In the genomic region with DNA sequence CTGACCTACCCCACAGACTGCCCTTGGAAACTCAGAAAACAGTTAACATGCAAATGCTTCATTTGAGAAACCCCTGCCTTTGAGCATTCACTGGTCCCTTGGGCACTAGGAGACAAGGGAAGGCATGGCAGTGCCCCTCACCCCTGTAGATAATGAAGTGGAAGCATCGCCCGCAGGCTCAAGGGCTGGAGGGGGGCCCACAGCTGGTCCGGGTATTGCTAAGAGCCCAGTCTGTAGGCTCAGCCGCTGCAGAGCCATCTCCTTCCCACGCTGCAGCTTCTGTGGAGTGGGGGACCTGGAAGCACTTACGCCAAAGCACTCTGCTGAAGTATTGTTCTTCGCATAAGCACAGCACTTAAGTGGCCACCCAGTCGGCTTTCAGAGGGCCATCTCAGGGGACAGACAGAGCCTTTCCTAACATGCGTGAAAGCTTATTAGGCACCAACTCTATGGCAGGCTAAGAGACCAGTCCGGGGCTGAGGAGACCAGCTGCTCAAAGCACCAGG, we compare ENCODE assay signal across 8 mouse cellular contexts. TPM values are rescaled to one million over a fixed set of nuclear protein-coding genes. Genes with fewer than 3 reads are reported as not detected.
DNase-seq lines count a peak whose midpoint lies in the region; ATAC-seq lines count a peak whose summit lies in the region.

No protein-coding gene starts in this region.

- H3K9ac ChIP-seq in embryonic facial prominence, embryonic 13.5 days: peak overlapping the region; percentile 57; the same call in 1 of the 2 replicates
- H3K9ac ChIP-seq in hindbrain, embryonic 12.5 days: no peak overlapping the region
- H3K9ac ChIP-seq in midbrain, embryonic 13.5 days (replicated peaks): 0 out of 2 replicates have a peak overlapping the region, but pooled peaks have one; percentile 46

- H3K4me1 ChIP-seq in embryonic facial prominence, embryonic 13.5 days: peaks cover 25% of the 10 kb centered on the region
- H3K4me1 ChIP-seq in hindbrain, embryonic 12.5 days: peaks cover 48% of the 10 kb centered on the region
- peaks cover 54% of the 10 kb centered on the region for H3K4me1 ChIP-seq in midbrain, embryonic 13.5 days (replicated peaks)

- H3K36me3 ChIP-seq in embryonic facial prominence, embryonic 13.5 days: no peaks in the 10 kb centered on the region
- H3K36me3 ChIP-seq in hindbrain, embryonic 12.5 days: no peaks in the 10 kb centered on the region
- no peaks in the 10 kb centered on the region for H3K36me3 ChIP-seq in midbrain, embryonic 13.5 days

- peak overlapping the region; percentile 38; the same call in 1 of the 2 replicates for H3K4me2 ChIP-seq in embryonic facial prominence, embryonic 13.5 days
- H3K4me2 ChIP-seq in hindbrain, embryonic 12.5 days (replicated peaks): peak overlapping the region; percentile 26
- H3K4me2 ChIP-seq in midbrain, embryonic 13.5 days (replicated peaks): peak overlapping the region; percentile 32

- WGBS in embryonic facial prominence, embryonic 13.5 days: 10% methylated on average over 10 of the region's 10 CpGs
- WGBS in hindbrain, embryonic 12.5 days: 17% methylated on average over 10 of the region's 10 CpGs
- 5% methylated on average over 10 of the region's 10 CpGs for WGBS in midbrain, embryonic 13.5 days

- ATAC-seq in embryonic facial prominence, embryonic 13.5 days (ENCODE audit: insufficient number of reproducible peaks, insufficient read depth, low FRiP score, low TSS enrichment, low read depth): no peak
- ATAC-seq in hindbrain, embryonic 12.5 days (ENCODE audit: low FRiP score): peak; percentile 63
- peak; percentile 83 for ATAC-seq in midbrain, embryonic 13.5 days
- no peak for ATAC-seq in activated CD4-positive, CD25-positive, alpha-beta regulatory T cell, adult 4 months

- no peaks in the 10 kb centered on the region for H3K9me3 ChIP-seq in embryonic facial prominence, embryonic 13.5 days
- no peaks in the 10 kb centered on the region for H3K9me3 ChIP-seq in hindbrain, embryonic 12.5 days (replicated peaks)
- H3K9me3 ChIP-seq in midbrain, embryonic 13.5 days: no peaks in the 10 kb centered on the region

- peak; percentile 21 for DNase-seq in gastrocnemius, postnatal 10 days
- no peak for DNase-seq in gastrocnemius, adult 18-20 months (ENCODE audit: low spot score)
- DNase-seq in kidney, adult 11 months: no peak
- DNase-seq in spleen, adult 12 weeks (ENCODE audit: low spot score): no peak

- H3K27ac ChIP-seq in embryonic facial prominence, embryonic 13.5 days: peak overlapping the region; percentile 28; the same call in 1 of the 2 replicates
- peak overlapping the region; percentile 68; the same call in 1 of the 2 replicates for H3K27ac ChIP-seq in hindbrain, embryonic 12.5 days
- peak overlapping the region; percentile 59 for H3K27ac ChIP-seq in midbrain, embryonic 13.5 days

- peaks cover 11% of the 10 kb centered on the region for H3K27me3 ChIP-seq in embryonic facial prominence, embryonic 13.5 days
- peaks cover 9% of the 10 kb centered on the region; the same call in 1 of the 2 replicates for H3K27me3 ChIP-seq in hindbrain, embryonic 12.5 days
- H3K27me3 ChIP-seq in midbrain, embryonic 13.5 days: peaks cover 20% of the 10 kb centered on the region

- peak overlapping the region; percentile 14; the same call in 1 of the 2 replicates for H3K4me3 ChIP-seq in embryonic facial prominence, embryonic 13.5 days
- H3K4me3 ChIP-seq in hindbrain, embryonic 12.5 days: no peak overlapping the region
- H3K4me3 ChIP-seq in midbrain, embryonic 13.5 days (replicated peaks): no peak overlapping the region

RNA-seq across cellular contexts. Expression of gene Scmh1, which starts 35.2 kb away (rescaled TPM):
- 10 to 100 TPM; 39.0 to 39.8 TPM for total RNA-seq in gastrocnemius, postnatal 10 days (2021)
- 10 to 100 TPM; 43.5 to 46.9 TPM for total RNA-seq in gastrocnemius, adult 18-20 months (2021)
- 48.7 and 54.5 TPM in 2 replicates for polyA plus RNA-seq in embryonic facial prominence, embryonic 13.5 days (2015; fragmentation: Nextera tagmentation; extraction: Ambion mirVana)
- polyA plus RNA-seq in hindbrain, embryonic 12.5 days (2016; fragmentation: Nextera tagmentation; extraction: Ambion mirVana): 78.3 and 79.0 TPM in 2 replicates
- 77.4 and 79.9 TPM in 2 replicates for polyA plus RNA-seq in midbrain, embryonic 13.5 days (2015; fragmentation: Nextera tagmentation; extraction: Ambion mirVana)
- polyA plus RNA-seq in activated CD4-positive, CD25-positive, alpha-beta regulatory T cell, adult 4 months (2017; shearing (Covaris generic)): 1 to 10 TPM; 6.9 to 8.5 TPM

Comparison
In these comparisons a context has a peak if more than half of its experiments do, and no peak if none do; other contexts are left out.
1. ATAC-seq: peak in hindbrain, embryonic 12.5 days (single experiment) and midbrain, embryonic 13.5 days (single experiment); none in embryonic facial prominence, embryonic 13.5 days (single experiment) and activated CD4-positive, CD25-positive, alpha-beta regulatory T cell, adult 4 months (single experiment).
2. Peak in every context shown above with its lines, with median percentiles within 50 percentile points of each other: H3K27ac ChIP-seq and H3K4me2 ChIP-seq.